Mouse (Mus musculus): Measurements from ENCODE around the gene Arhgap23. TPM values are rescaled to one million over a fixed set of nuclear protein-coding genes. Genes with fewer than 3 reads are reported as not detected.

Gene Arhgap23
- polyA plus RNA-seq, 1 experiment from 2014 or later = 8.4 TPM

DNA sequence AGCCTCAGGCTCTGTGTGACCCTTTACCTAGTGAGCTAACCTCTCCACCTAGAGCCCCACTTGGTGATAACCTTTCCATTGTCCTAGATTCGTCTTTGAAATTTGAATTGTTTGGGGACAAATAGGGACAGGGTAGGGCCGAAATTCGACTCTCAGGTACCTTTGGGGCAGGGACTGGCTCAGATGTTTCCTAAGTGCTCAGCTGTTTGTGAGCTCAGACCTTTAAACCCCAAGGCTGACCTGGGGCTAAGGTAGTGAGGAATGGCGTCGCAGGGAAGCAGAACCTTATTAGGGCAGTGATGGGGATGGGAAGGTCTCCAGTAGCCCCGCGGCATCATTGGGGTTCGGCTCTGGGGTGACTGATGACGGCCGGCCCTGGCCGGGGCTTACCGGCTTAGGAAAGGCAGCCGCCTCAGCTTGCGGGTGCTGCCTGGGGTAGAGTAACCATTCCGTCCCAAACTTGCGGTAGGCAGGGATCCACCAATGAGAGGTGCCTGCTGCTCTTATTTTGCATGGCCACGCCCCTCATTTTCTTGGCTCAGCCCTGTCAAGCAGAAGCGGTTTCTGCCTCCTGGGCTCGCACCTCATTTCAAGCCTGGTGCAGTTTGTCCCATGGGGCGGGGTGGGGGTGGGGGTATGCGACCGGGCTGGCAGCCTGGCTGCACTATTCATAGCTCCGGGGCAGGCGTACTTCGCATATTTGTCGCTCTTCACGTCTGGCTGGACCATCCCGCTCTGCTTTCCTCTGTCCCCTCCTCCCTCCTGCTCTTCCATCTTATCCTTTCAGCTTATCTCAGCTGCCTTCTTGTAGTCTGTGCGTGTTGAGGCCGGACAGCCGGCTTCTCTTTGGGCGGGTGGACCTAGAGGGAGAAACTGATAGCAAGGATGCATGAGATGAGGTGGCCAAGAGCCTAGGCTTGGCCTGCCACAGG, 12.7 kb downstream of the Arhgap23 start:
- Histone ChIP-seq H3K4me3 (peak overlapping the region; percentile 39), H3K9ac (replicated peaks) (peak overlapping the region; percentile 44), H3K4me1 (peaks cover 12% of the 10 kb centered on the region), H3K27me3 (no peaks in the 10 kb centered on the region), H3K36me3 (no peaks in the 10 kb centered on the region), H3K4me2 (replicated peaks) (peak overlapping the region; percentile 65), H3K9me3 (no peaks in the 10 kb centered on the region), H3K27ac (replicated peaks) (0 out of 2 replicates have a peak overlapping the region, but pooled peaks have one; percentile 0)
- WGBS = 1% methylated on average over 32 of the region's 32 CpGs
- peak; percentile 89 for ATAC-seq (replicated peaks)

GRCm38 (mm10) chr11:97428726-97429077, 13.4 kb downstream of the Arhgap23 start:
- Histone ChIP-seq H3K27me3 (no peaks in the 10 kb centered on the region), H3K4me3 (peak overlapping the region; percentile 39), H3K36me3 (no peaks in the 10 kb centered on the region), H3K9me3 (no peaks in the 10 kb centered on the region), H3K4me1 (peaks cover 12% of the 10 kb centered on the region), H3K9ac (replicated peaks) (peak overlapping the region; percentile 44), H3K4me2 (replicated peaks) (peak overlapping the region; percentile 65), H3K27ac (replicated peaks) (0 out of 2 replicates have a peak overlapping the region, but pooled peaks have one; percentile 0)
- 45% methylated on average over 4 of the region's 4 CpGs for WGBS
- ATAC-seq (replicated peaks) = peak; percentile 17; the same call in 1 of the 2 replicates

DNA sequence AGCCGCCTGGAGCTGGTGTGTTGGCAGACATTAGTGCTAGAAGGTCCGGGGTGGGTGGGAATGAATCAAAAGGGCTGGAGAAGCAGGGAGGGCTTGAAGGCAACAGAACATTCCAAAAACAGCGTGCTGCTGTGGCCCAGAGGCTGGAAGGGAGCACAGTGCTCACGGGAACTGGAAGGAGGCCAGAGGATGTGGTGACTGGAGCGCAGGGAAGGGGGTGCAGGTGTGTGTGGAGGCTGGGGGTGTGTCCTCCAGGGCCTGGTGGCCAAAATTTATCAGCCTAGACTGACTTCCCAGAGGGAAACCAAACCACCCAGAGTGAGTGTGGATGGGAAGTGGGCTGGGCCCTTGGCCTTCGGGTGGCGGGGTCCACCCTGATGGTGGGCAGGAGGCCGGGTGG, 14.3 kb downstream of the Arhgap23 start:
- Histone ChIP-seq H3K4me3 (no peak overlapping the region), H3K36me3 (no peaks in the 10 kb centered on the region), H3K9me3 (no peaks in the 10 kb centered on the region), H3K4me1 (peaks cover 13% of the 10 kb centered on the region), H3K4me2 (replicated peaks) (no peak overlapping the region), H3K9ac (replicated peaks) (no peak overlapping the region), H3K27ac (replicated peaks) (no peak overlapping the region), H3K27me3 (no peaks in the 10 kb centered on the region)
- ATAC-seq (replicated peaks) = no peak
- 74% methylated on average over 8 of the region's 8 CpGs for WGBS

DNA sequence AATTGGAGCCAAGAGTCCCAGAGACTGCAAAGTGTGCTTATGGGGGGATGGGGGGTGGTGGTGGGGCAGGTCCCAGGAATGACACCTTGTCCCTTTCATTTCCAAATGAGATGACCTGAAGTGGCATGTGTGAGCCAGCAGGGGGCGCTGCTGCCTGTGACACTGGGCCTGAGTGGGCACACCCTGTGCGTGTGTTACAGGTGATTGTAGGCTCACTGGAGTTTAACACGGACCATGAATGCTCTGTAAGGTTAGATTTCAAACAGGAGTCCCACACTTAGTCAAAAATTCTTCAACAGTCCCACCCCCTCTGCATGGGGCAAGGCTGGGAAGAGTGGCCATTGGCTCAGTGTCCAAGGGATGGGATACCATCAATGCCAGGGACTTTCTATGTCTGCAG, 16.7 kb downstream of the Arhgap23 start:
- ATAC-seq (replicated peaks) = no peak
- no peaks in the 10 kb centered on the region for H3K9me3 ChIP-seq
- H3K36me3 ChIP-seq = no peaks in the 10 kb centered on the region
- no peak overlapping the region for H3K27ac ChIP-seq (replicated peaks)
- H3K4me3 ChIP-seq = no peak overlapping the region
- no peak overlapping the region for H3K9ac ChIP-seq (replicated peaks)
- 11% methylated on average over 3 of the region's 3 CpGs for WGBS
- H3K4me2 ChIP-seq (replicated peaks) = no peak overlapping the region
- no peaks in the 10 kb centered on the region for H3K27me3 ChIP-seq
- peaks cover 20% of the 10 kb centered on the region for H3K4me1 ChIP-seq

DNA sequence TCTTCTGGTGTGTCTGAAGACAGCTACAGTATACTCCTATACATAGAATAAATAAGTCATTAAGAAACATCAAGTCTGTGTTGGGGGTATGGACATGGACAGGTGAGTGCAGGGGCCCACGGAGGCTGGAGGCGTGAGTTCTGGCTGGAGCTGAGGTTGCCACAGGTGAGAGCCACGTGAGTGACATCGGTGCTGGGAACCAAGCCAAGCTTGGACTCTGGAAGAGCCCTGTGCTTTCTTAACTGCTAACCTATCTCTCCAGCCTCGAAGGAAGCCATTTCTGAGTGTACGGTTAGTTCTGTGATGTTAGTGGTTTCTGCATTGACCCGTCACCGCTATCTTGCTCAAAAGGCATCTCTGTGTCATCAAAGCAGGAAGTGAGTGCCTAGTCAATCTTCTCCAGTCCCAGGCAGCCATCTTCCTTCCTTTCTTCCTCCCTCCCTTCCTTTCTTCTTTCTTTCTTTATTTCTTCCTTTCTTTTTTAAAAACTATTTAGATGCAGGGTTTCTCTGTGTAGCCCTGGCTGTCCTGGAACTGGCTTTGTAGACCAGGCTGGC, 17.7 kb downstream of the Arhgap23 start:
- no peak for ATAC-seq (replicated peaks)
- Histone ChIP-seq H3K36me3 (no peaks in the 10 kb centered on the region), H3K27ac (replicated peaks) (no peak overlapping the region), H3K9me3 (no peaks in the 10 kb centered on the region), H3K4me1 (peaks cover 15% of the 10 kb centered on the region), H3K27me3 (no peaks in the 10 kb centered on the region), H3K9ac (replicated peaks) (no peak overlapping the region), H3K4me3 (no peak overlapping the region), H3K4me2 (replicated peaks) (no peak overlapping the region)
- WGBS = 89% methylated on average over 8 of the region's 8 CpGs

DNA sequence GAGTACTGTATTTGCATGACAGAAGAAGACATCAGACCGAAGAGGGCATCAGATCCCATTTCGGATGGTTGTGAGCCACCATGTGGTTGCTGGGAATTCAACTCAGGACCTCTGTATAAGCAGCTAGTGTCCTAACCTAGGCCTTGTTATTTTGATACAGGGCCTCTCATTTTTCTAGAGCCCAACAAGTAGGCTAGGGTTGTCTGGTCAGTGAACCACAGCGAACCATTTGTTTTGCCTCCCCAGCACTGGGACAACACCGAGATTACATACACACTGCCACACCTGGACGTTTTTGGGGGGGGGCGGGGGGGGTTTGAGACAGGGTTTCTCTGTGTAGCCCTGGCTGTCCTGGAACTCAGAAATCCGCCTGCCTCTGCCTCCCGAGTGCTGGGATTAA, 18.8 kb downstream of the Arhgap23 start:
- Histone ChIP-seq H3K9me3 (no peaks in the 10 kb centered on the region), H3K4me3 (no peak overlapping the region), H3K27ac (replicated peaks) (no peak overlapping the region), H3K27me3 (peaks cover 10% of the 10 kb centered on the region; the same call in 1 of the 2 replicates), H3K9ac (replicated peaks) (no peak overlapping the region), H3K4me2 (replicated peaks) (no peak overlapping the region), H3K4me1 (peaks cover 8% of the 10 kb centered on the region), H3K36me3 (no peaks in the 10 kb centered on the region)
- 76% methylated on average over 8 of the region's 8 CpGs for WGBS
- no peak for ATAC-seq (replicated peaks)

DNA sequence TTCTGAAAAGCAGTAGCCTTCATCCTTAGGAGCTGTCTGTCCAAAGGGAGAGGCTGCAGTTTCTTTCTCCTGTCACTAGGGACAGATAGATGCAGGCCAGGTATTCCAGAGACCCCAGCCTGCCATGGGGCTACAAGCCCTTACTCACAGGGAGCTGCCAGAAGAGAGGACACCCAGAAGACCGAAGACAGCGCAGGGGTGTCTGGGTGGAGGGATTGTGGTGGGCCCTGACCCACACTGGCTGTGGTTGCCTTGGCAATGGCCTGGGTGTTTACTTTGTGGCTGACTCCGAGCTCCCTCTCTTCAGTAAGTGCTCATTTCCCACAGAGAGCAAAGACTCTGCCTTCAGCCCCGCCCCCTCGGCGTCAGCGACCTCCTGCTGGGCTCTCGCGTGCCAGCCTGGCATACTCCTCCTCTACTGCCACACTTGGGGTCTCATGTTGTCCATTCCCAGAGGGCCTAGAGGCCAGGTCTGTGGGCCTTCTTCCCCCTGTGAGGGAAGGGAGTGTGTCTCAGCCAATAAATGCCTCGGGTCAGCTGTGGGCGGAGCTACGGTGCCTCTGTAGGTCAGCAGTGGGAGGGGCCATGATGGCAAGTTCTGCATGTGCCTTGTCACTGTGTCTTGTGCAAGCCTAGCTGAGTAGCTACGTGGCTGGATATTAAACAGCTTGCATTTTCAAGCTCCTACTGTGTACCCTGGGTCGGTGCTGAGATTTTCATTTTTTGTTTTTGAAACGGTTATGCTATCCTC, 19.5 kb downstream of the Arhgap23 start:
- Histone ChIP-seq H3K9me3 (no peaks in the 10 kb centered on the region), H3K4me1 (peaks cover 10% of the 10 kb centered on the region), H3K27me3 (peaks cover 17% of the 10 kb centered on the region; the same call in 1 of the 2 replicates), H3K9ac (replicated peaks) (no peak overlapping the region), H3K36me3 (no peaks in the 10 kb centered on the region), H3K27ac (replicated peaks) (no peak overlapping the region; the same call in 1 of the 2 replicates), H3K4me2 (replicated peaks) (peak overlapping the region; percentile 37), H3K4me3 (peak overlapping the region; percentile 27)
- WGBS = 6% methylated on average over 15 of the region's 15 CpGs
- peak; percentile 55; the same call in 1 of the 2 replicates for ATAC-seq (replicated peaks)

DNA sequence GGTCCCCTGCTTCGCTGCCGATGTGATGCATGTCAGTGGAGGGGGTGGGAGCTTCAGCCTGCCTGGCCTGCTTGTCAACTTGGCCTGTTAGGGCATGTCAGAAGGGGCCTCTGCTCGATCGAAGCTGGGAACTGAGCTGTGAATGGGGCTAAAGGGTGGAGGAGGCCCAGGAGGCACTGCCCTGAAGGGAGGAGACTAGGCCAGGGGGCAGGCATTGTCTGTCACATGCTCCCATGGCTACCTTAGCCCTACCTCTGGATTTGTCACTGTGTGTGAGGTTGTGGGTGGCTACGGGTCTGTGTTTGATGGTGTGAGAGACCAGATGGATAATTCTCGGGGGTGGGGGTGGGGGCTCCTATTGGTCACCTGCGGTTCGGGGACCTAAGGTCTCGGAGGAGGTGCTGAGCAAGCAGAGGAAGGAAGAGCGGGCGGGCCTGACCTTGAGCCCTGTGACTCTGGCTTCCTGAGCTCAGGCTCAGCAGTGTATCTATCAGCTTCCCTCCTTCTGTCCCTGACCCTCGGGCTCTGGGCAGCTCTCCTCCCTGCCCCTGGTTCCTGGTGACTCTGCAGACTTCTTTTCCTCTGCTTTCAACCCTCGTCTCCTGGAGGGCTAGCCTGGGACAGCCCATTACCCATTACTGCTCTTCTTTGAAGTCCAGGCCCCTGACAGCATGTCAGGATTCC, 20.6 kb downstream of the Arhgap23 start:
- H3K9me3 ChIP-seq = no peaks in the 10 kb centered on the region
- no peaks in the 10 kb centered on the region for H3K36me3 ChIP-seq
- 0 out of 2 replicates have a peak overlapping the region, but pooled peaks have one; percentile 19 for H3K27ac ChIP-seq (replicated peaks)
- H3K4me3 ChIP-seq = no peak overlapping the region
- 76% methylated on average over 13 of the region's 13 CpGs for WGBS
- H3K27me3 ChIP-seq = peaks cover 21% of the 10 kb centered on the region; the same call in 1 of the 2 replicates
- ATAC-seq (replicated peaks) = no peak
- H3K4me1 ChIP-seq = peaks cover 21% of the 10 kb centered on the region
- no peak overlapping the region for H3K4me2 ChIP-seq (replicated peaks)
- no peak overlapping the region for H3K9ac ChIP-seq (replicated peaks)

DNA sequence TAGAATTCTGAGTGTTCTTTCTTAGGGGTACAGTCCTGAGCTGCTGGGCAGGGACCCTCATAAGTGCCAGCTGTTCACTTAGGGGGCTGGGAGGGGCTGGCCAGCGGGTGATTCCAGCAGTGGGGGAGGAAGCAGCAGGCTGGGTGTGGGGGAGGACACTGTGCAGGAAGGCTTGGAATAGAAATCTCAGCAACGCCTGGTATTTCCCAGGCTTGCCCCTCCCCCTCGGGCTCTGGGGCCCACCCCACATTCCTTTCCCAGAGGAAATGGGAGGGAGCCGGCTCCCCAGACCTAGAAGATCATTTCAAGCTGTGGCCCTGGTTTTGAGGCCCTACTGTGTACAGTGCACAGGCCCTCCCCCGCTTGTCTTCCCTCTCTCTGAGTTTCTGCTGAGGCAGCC, 22.4 kb downstream of the Arhgap23 start:
- WGBS = 14% methylated on average over 5 of the region's 5 CpGs
- H3K27me3 ChIP-seq = peaks cover 21% of the 10 kb centered on the region; the same call in 1 of the 2 replicates
- no peaks in the 10 kb centered on the region for H3K36me3 ChIP-seq
- peaks cover 36% of the 10 kb centered on the region for H3K4me1 ChIP-seq
- no peak overlapping the region for H3K9ac ChIP-seq (replicated peaks)
- H3K4me3 ChIP-seq = no peak overlapping the region
- ATAC-seq (replicated peaks) = no peak
- H3K4me2 ChIP-seq (replicated peaks) = no peak overlapping the region
- 0 out of 2 replicates have a peak overlapping the region, but pooled peaks have one; percentile 11 for H3K27ac ChIP-seq (replicated peaks)
- no peaks in the 10 kb centered on the region for H3K9me3 ChIP-seq

DNA sequence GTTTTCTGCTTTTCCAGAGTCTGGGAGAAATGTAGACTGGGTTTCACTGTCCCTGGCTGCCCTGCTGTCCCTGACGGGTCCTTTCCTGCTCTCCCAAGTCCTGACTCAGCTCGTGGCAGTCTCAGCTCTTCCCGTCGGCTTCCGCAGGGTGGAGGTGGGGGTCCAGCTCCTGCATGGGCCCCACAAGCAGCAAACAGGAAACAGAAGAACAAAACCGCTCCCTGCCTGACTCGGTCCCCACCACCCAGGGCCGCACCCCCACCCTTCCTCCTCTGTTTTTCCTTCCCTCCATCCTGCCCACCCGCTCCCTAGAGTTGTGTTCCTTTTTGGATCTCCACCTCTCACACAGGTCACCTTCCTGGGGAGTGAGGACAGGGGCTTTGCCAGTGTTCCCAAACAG, 23.5 kb downstream of the Arhgap23 start:
- Histone ChIP-seq H3K4me3 (no peak overlapping the region), H3K27ac (replicated peaks) (no peak overlapping the region; the same call in 1 of the 2 replicates), H3K9me3 (no peaks in the 10 kb centered on the region), H3K4me1 (peaks cover 37% of the 10 kb centered on the region), H3K27me3 (peaks cover 21% of the 10 kb centered on the region; the same call in 1 of the 2 replicates), H3K4me2 (replicated peaks) (no peak overlapping the region), H3K36me3 (no peaks in the 10 kb centered on the region), H3K9ac (replicated peaks) (no peak overlapping the region)
- no peak for ATAC-seq (replicated peaks)
- WGBS = 66% methylated on average over 9 of the region's 9 CpGs

GRCm38 (mm10) chr11:97439935-97440334, 24.6 kb downstream of the Arhgap23 start:
- no peak for ATAC-seq (replicated peaks)
- H3K27ac ChIP-seq (replicated peaks) = no peak overlapping the region
- H3K4me1 ChIP-seq = peaks cover 32% of the 10 kb centered on the region
- no peaks in the 10 kb centered on the region for H3K9me3 ChIP-seq
- H3K27me3 ChIP-seq = peaks cover 21% of the 10 kb centered on the region; the same call in 1 of the 2 replicates
- WGBS = 7% methylated on average over 34 of the region's 37 CpGs
- peak overlapping the region; percentile 30 for H3K4me3 ChIP-seq
- peak overlapping the region; percentile 34 for H3K4me2 ChIP-seq (replicated peaks)
- no peaks in the 10 kb centered on the region for H3K36me3 ChIP-seq
- H3K9ac ChIP-seq (replicated peaks) = peak overlapping the region; percentile 7; the same call in 1 of the 2 replicates

All from forebrain, embryonic 15.5 days (tissue).